Mouse (Mus musculus) embryonic facial prominence, embryonic 14.5 days (tissue): Measurements from ENCODE around the gene Angptl8. TPM values are rescaled to one million over a fixed set of nuclear protein-coding genes. Genes with fewer than 3 reads are reported as not detected.

Experiments
- ATAC-seq: fragments of 200-750 bp; cut with Nextera tagmentation; 2 replicates; pipeline ENCODE4 v1.8.0; 2017; ENCODE audit warnings: low read depth, moderate number of reproducible peaks, moderate TSS enrichment
- DNase-seq: peaks from one replicate; pipeline ENCODE4 v3.0.0-alpha.2; 2015; ENCODE audit warnings: low spot score
- H3K27ac ChIP-seq: fragments of 300-500 bp; sonication (generic); replicated peaks from 2 replicates; pipeline ENCODE4 v1.5.1; 2014; ENCODE audit warnings: low read depth, mild to moderate bottlenecking, low read length, moderate library complexity
- H3K27me3 ChIP-seq: fragments of 300-500 bp; sonication (generic); replicated peaks from 2 replicates; pipeline ENCODE4 v1.6.1; 2014; ENCODE audit warnings: low read length; ENCODE audit not compliant: control insufficient read depth, insufficient read depth
- H3K36me3 ChIP-seq: fragments of 300-500 bp; sonication (generic); 2 replicates; pipeline ENCODE4 v1.6.1; 2014; ENCODE audit warnings: low read length, mixed read lengths; ENCODE audit not compliant: control insufficient read depth, insufficient read depth
- H3K4me1 ChIP-seq: fragments of 300-500 bp; sonication (generic); 2 replicates; pipeline ENCODE4 v1.6.1; 2014; ENCODE audit warnings: antibody characterized with exemption, low read length; ENCODE audit not compliant: control insufficient read depth, insufficient read depth
- H3K4me2 ChIP-seq: fragments of 300-500 bp; sonication (generic); 2 replicates; pipeline ENCODE4 v1.6.1; 2014; ENCODE audit warnings: low read depth, mild to moderate bottlenecking, low read length, moderate library complexity, mixed read lengths
- H3K4me3 ChIP-seq: fragments of 300-500 bp; sonication (generic); 2 replicates; pipeline ENCODE4 v1.5.1; 2014; ENCODE audit warnings: low read depth, mild to moderate bottlenecking, low read length
- H3K9ac ChIP-seq: fragments of 300-500 bp; sonication (generic); 2 replicates; pipeline ENCODE4 v1.6.1; 2014; ENCODE audit warnings: low read depth, mild to moderate bottlenecking, low read length, moderate library complexity, mixed read lengths
- H3K9me3 ChIP-seq: fragments of 300-500 bp; sonication (generic); 2 replicates; pipeline ENCODE4 v1.6.1; 2016; ENCODE audit warnings: low read length; ENCODE audit not compliant: control insufficient read depth
- WGBS: fragments of 180-500 bp; shearing (Covaris S2); extraction: QIAGEN DNeasy Blood & Tissue Kit; methylation state at CpG from one replicate; pipeline ENCODE4 v1.1.7; 2014; 5-methylcytosine and 5-hydroxymethylcytosine counted together
- polyA plus RNA-seq: library from polyadenylated mRNA; unstranded; fragments of >200 nt; fragmentation: Nextera tagmentation; extraction: Ambion mirVana; gene quantifications from 2 replicates; pipeline ENCODE4 v1.2.1, GENCODE M21; 2014

The Angptl8 gene
- polyA plus RNA-seq, 1 experiment from 2014 or later: 0.54 TPM

- WGBS: 18% methylated on average over 3 of the region's 3 CpGs
- peak overlapping the region; percentile 15; the same call in 1 of the 2 replicates for H3K4me3 ChIP-seq
- DNase-seq (no peak), ATAC-seq (no peak)
- peak overlapping the region; percentile 50 for H3K4me2 ChIP-seq
- H3K9me3 ChIP-seq: no peaks in the 10 kb centered on the region
- peak overlapping the region; percentile 46 for H3K9ac ChIP-seq
- peak overlapping the region; percentile 85 for H3K27ac ChIP-seq
- H3K4me1 ChIP-seq: peaks cover 23% of the 10 kb centered on the region
- H3K36me3 ChIP-seq: peaks cover 32% of the 10 kb centered on the region
- no peaks in the 10 kb centered on the region for H3K27me3 ChIP-seq
These were observed 12.1 kb downstream of the Angptl8 start for GRCm38 (mm10) chr9:21847425-21847824.

- DNase-seq (no peak), ATAC-seq (no peak)
- peaks cover 23% of the 10 kb centered on the region for H3K4me1 ChIP-seq
- peak overlapping the region; percentile 50; the same call in 1 of the 2 replicates for H3K4me2 ChIP-seq
- 29% methylated on average over 10 of the region's 10 CpGs for WGBS
- H3K4me3 ChIP-seq: no peak overlapping the region
- no peaks in the 10 kb centered on the region for H3K9me3 ChIP-seq
- H3K27me3 ChIP-seq: no peaks in the 10 kb centered on the region
- H3K36me3 ChIP-seq: peaks cover 29% of the 10 kb centered on the region
- peak overlapping the region; percentile 31; the same call in 1 of the 2 replicates for H3K9ac ChIP-seq
- peak overlapping the region; percentile 85 for H3K27ac ChIP-seq
These were observed 12.6 kb downstream of the Angptl8 start for GRCm38 (mm10) chr9:21847926-21848325.

- 65% methylated on average over 7 of the region's 7 CpGs for WGBS
- Histone ChIP-seq H3K27me3 (no peaks in the 10 kb centered on the region), H3K9me3 (no peaks in the 10 kb centered on the region), H3K4me1 (peaks cover 23% of the 10 kb centered on the region), H3K9ac (no peak overlapping the region), H3K36me3 (peaks cover 12% of the 10 kb centered on the region; the same call in 1 of the 2 replicates), H3K4me3 (no peak overlapping the region), H3K4me2 (0 out of 2 replicates have a peak overlapping the region, but pooled peaks have one; percentile 77), H3K27ac (no peak overlapping the region)
- ATAC-seq: no peak
- DNase-seq: no peak
These were observed 14.7 kb downstream of the Angptl8 start for GRCm38 (mm10) chr9:21849691-21850677.

GRCm38 (mm10) chr9:21851084-21851483 lies 15.8 kb downstream of the Angptl8 start:
- Histone ChIP-seq H3K27ac (peak overlapping the region; percentile 18; the same call in 1 of the 2 replicates), H3K4me2 (peak overlapping the region; percentile 77), H3K4me1 (peaks cover 23% of the 10 kb centered on the region), H3K9me3 (no peaks in the 10 kb centered on the region), H3K36me3 (0 out of 2 replicates have a peak, but pooled peaks cover 1% of the 10 kb centered on the region), H3K4me3 (peak overlapping the region; percentile 78; the same call in 1 of the 2 replicates), H3K9ac (no peak overlapping the region), H3K27me3 (no peaks in the 10 kb centered on the region)
- DNase-seq: no peak
- no peak for ATAC-seq
- 65% methylated on average over 3 of the region's 3 CpGs for WGBS

GRCm38 (mm10) chr9:21852128-21853091 lies 17.1 kb downstream of the Angptl8 start, which contains the start of gene Dock6:
Gene Dock6 (minus strand): TSS chr9:21852635.
- ATAC-seq (peak; percentile 93), DNase-seq (peak; percentile 92)
- Histone ChIP-seq H3K4me3 (peak within 1 kb of the TSS; percentile 78), H3K4me2 (peak within 1 kb of the TSS; percentile 77), H3K27ac (peak within 1 kb of the TSS; percentile 77), H3K9me3 (no peaks in the 10 kb centered on the region), H3K36me3 (no peaks in the 10 kb centered on the region), H3K4me1 (peaks cover 12% of the 10 kb centered on the region), H3K9ac (peak within 1 kb of the TSS; percentile 90), H3K27me3 (no peaks in the 10 kb centered on the region)
- under 1% methylated on average over 41 of the region's 68 CpGs for WGBS

GRCm38 (mm10) chr9:21853961-21854360 lies 18.7 kb downstream of the Angptl8 start:
- Histone ChIP-seq H3K27ac (no peak overlapping the region), H3K36me3 (no peaks in the 10 kb centered on the region), H3K9ac (no peak overlapping the region), H3K27me3 (no peaks in the 10 kb centered on the region), H3K4me3 (no peak overlapping the region), H3K4me1 (0 out of 2 replicates have a peak, but pooled peaks cover 5% of the 10 kb centered on the region), H3K4me2 (no peak overlapping the region), H3K9me3 (no peaks in the 10 kb centered on the region)
- WGBS: 63% methylated on average over 5 of the region's 5 CpGs
- DNase-seq (no peak), ATAC-seq (no peak)

- Histone ChIP-seq H3K27ac (no peak overlapping the region), H3K4me2 (no peak overlapping the region), H3K9me3 (no peaks in the 10 kb centered on the region), H3K9ac (no peak overlapping the region), H3K4me1 (0 out of 2 replicates have a peak, but pooled peaks cover 5% of the 10 kb centered on the region), H3K4me3 (no peak overlapping the region), H3K36me3 (no peaks in the 10 kb centered on the region), H3K27me3 (no peaks in the 10 kb centered on the region)
- WGBS: 80% methylated on average over 6 of the region's 6 CpGs
- DNase-seq: no peak
- no peak for ATAC-seq
These were observed 19.6 kb downstream of the Angptl8 start for GRCm38 (mm10) chr9:21854894-21855293.

- H3K9ac ChIP-seq: no peak overlapping the region
- no peak for ATAC-seq
- no peak for DNase-seq
- H3K36me3 ChIP-seq: no peaks in the 10 kb centered on the region
- H3K4me3 ChIP-seq: no peak overlapping the region
- 75% methylated on average over 2 of the region's 2 CpGs for WGBS
- no peaks in the 10 kb centered on the region for H3K4me1 ChIP-seq
- no peak overlapping the region for H3K27ac ChIP-seq
- no peaks in the 10 kb centered on the region for H3K27me3 ChIP-seq
- H3K9me3 ChIP-seq: peaks cover 3% of the 10 kb centered on the region; the same call in 1 of the 2 replicates
- no peak overlapping the region for H3K4me2 ChIP-seq
These were observed 22.2 kb downstream of the Angptl8 start for GRCm38 (mm10) chr9:21857501-21857900.
